Mouse (Mus musculus) B cell, adult 67 days (primary cell): ENCODE results near the gene Txndc15. TPM values are rescaled to one million over a fixed set of nuclear protein-coding genes. Genes with fewer than 3 reads are reported as not detected.

Source experiments
- total RNA-seq, 2 experiments: library from RNA; stranded (reverse); gene quantifications; 4 replicates each; pipeline ENCODE4 v1.2.4; 2023

The Txndc15 gene
- total RNA-seq, result 10 to 100 TPM; 12.7 to 14.1 TPM

DNA sequence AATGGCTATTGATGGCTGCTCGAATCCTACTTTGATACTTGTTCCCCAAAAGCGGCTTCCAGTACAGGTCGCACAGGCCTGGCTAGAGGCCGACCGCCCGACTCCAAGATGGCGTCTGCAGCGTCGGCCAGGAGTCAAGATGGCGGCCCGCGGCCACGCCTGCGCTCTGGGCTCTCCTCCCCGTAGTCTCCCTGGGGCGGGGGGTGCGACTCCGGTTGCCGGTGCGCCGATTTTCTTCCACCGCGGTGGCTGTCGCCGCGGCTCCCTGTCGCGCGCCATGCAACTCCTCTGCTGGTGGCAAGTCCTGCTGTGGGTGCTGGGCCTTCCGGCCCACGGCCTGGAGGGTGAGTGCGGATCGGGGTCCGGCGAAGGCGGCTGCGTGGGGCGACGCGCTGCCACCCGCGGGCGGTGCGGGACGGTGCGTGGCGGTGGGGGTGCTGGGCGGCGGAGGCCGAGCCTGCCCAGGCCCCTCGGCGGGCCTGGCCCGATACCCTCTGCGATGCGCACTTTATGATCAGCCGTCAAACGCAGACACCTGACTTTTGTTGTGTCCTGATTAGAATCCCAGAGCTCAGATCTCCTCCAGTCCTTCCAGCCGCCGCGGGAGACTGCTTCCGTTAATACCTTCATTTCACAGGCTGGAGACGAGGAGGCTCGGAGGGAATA, at the start of gene Txndc15:
TSS of gene Txndc15 (plus strand) at position 150 of the 666 bp plus-strand sequence.

DNA sequence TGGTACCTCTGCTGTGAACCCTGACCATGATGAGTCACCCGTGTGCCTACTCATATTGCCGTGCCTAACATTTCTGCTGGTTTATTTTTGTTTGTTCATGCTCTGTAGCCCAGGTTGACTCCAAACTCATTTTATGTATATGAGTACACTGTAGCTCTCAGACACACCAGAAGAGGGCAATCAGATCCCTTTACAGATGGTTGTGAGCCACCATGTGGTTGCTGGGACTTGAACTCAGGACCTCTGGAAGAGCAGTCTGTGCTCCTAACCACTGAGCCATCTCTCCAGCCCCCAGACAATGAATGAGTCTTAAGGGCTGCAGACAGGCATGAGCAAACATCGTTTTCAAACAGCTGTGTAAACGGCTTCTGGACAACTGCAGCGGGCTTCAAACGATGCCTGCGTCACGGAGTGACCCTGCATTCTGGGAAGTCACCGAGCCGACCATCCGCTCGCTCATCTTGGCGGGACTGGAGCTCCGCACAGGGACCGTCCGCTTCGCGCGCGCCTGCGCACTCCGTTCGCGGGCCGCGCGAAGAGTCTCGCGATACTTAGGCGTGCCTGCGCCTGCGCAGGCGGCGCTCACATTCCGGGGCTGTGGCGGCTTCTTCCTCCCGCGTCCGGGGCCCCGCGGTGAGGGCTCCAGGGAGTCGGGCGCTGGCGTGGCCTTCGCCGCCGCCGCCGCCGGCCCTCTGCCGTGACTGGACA, 21.8 kb upstream of the Txndc15 start, which contains the start of gene B230219D22Rik:
TSS of gene B230219D22Rik (plus strand) at position 590 of the 708 bp plus-strand sequence.

DNA sequence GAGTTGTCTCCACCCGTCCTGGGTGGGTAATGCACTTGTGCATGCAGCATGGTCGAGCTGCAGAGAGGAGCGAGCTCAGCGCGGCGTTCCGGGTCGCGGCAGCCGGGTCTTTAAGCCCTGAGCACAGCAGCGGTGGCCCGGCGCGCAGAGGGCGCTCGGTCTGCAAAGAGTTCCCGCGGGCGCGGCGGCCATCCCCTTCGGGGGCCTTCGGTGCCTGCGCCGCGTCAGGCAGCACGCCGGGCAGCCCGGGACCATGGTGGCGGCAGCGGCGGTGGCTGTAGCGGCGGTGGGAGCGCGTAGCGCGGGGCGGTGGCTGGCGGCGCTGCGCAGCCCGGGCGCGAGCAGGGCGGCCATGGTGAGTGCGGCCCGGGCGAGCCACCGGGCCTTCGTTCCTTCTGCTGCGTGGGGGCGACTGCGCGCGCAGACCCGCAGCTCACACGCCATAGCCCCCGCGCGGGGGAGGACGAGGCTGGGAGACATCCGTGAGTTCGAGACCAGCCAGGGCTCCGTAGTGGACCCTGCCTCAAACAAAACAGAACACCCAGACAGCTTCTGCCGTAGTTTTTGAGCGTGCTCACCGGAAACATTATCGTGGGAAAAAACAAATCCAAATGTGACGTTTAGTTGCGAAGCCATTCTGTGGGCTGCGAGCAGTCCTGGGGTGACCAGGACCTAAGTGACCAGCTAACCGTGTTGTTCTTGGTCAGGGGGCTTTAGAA, 12.8 kb downstream of the Txndc15 start, which contains the start of gene Pcbd2:
TSS of gene Pcbd2 (plus strand) at position 249 of the 719 bp plus-strand sequence.

Other genes with a start within 250 kb of the Txndc15 start
- under 1 TPM in 1 of 2 experiments, not detected in 1; 0.17 TPM for gene Dbn1, start 226.5 kb upstream of the Txndc15 start, total RNA-seq
- 10 to 100 TPM; 29.0 to 33.3 TPM for gene Pdlim7, start 201.0 kb upstream of the Txndc15 start, total RNA-seq
- gene Dok3, start 185.4 kb upstream of the Txndc15 start, total RNA-seq, result 100 to 1,000 TPM; 322 TPM
- 100 to 1,000 TPM; 135 to 147 TPM for gene Ddx41, start 178.0 kb upstream of the Txndc15 start, total RNA-seq
- 100 to 1,000 TPM; 148 to 159 TPM for gene Fam193b, start 143.5 kb upstream of the Txndc15 start, total RNA-seq
- gene Tmed9, start 140.9 kb upstream of the Txndc15 start, total RNA-seq, result 10 to 100 TPM; 78.0 to 96.9 TPM
- gene B4galt7, start 114.8 kb upstream of the Txndc15 start, total RNA-seq, result 10 to 100 TPM; 22.3 to 27.8 TPM
- 10 to 100 TPM; 18.0 to 22.7 TPM for gene Caml, start 91.6 kb upstream of the Txndc15 start, total RNA-seq
- 100 to 1,000 TPM; 100 to 112 TPM for gene Ddx46, start 79.6 kb upstream of the Txndc15 start, total RNA-seq
- gene B230219D22Rik, start 21.5 kb upstream of the Txndc15 start, total RNA-seq, result 10 to 100 TPM; 26.3 to 27.5 TPM
- 10 to 100 TPM; 30.4 to 33.7 TPM for gene Pcbd2, start 12.7 kb downstream of the Txndc15 start, total RNA-seq
- gene Catsper3, start 69.9 kb downstream of the Txndc15 start, total RNA-seq, result not detected
- gene Pitx1, start 121.5 kb downstream of the Txndc15 start, total RNA-seq, result not detected